Mouse (Mus musculus): ENCODE measurements around the gene Btbd35f20.
"Not testable (repeated sequence)": the region's sequence is repeated elsewhere in the genome, so short reads cannot be mapped to it uniquely, and the experiment has no call there.

Gene Btbd35f20

GRCm38 (mm10) chrX:4291145-4291544 is at the start of gene Btbd35f20:
TSS of gene Btbd35f20 (minus strand) at chrX:4291245.
- in situ Hi-C loops (cut with MboI, MseI), result not testable (repeated sequence)

Measured in T-helper 2 cell (primary cell).